Mouse (Mus musculus) midbrain, embryonic 14.5 days (tissue): Measurements from ENCODE around the gene Dync1i2. TPM values are rescaled to one million over a fixed set of nuclear protein-coding genes. Genes with fewer than 3 reads are reported as not detected.
A peak's percentile ranks its signal among the peaks of the same experiment; 100 is the strongest.

Source experiments
- ATAC-seq: fragments of 200-750 bp; cut with Nextera tagmentation; 2 replicates; pipeline ENCODE4 v1.8.0; 2017; ENCODE audit warnings: moderate number of reproducible peaks, moderate library complexity; ENCODE audit not compliant: low FRiP score, low TSS enrichment
- DNase-seq: peaks from one replicate; pipeline ENCODE4 v3.0.0-alpha.2; 2015
- H3K27ac ChIP-seq: fragments of 300-500 bp; sonication (generic); replicated peaks from 2 replicates; pipeline ENCODE4 v1.5.1; 2014; ENCODE audit warnings: mild to moderate bottlenecking, low read depth, low read length, moderate library complexity
- H3K27me3 ChIP-seq: fragments of 300-500 bp; sonication (generic); 2 replicates; pipeline ENCODE4 v1.6.1; 2014; ENCODE audit warnings: low read length, control low read depth, mixed read lengths; ENCODE audit not compliant: control insufficient read depth, insufficient read depth
- H3K36me3 ChIP-seq: fragments of 300-500 bp; sonication (generic); 2 replicates; pipeline ENCODE4 v1.6.1; 2014; ENCODE audit warnings: low read length, control low read depth; ENCODE audit not compliant: control insufficient read depth, insufficient read depth
- H3K4me1 ChIP-seq: fragments of 300-500 bp; sonication (generic); 2 replicates; pipeline ENCODE4 v1.6.1; 2014; ENCODE audit warnings: mild to moderate bottlenecking, antibody characterized with exemption, low read length, control low read depth; ENCODE audit not compliant: control insufficient read depth, insufficient read depth
- H3K4me2 ChIP-seq: fragments of 300-500 bp; sonication (generic); 2 replicates; pipeline ENCODE4 v1.6.1; 2014; ENCODE audit warnings: mild to moderate bottlenecking, low read length, moderate library complexity
- H3K4me3 ChIP-seq: fragments of 300-500 bp; sonication (generic); replicated peaks from 2 replicates; pipeline ENCODE4 v1.5.1; 2014; ENCODE audit warnings: low read depth, low read length
- H3K9ac ChIP-seq: fragments of 300-500 bp; sonication (generic); replicated peaks from 2 replicates; pipeline ENCODE4 v1.6.1; 2014; ENCODE audit warnings: mild to moderate bottlenecking, low read length, moderate library complexity
- H3K9me3 ChIP-seq: fragments of 300-500 bp; sonication (generic); 2 replicates; pipeline ENCODE4 v1.6.1; 2016; ENCODE audit warnings: low read length, control low read depth, mixed read lengths; ENCODE audit not compliant: control insufficient read depth
- WGBS: fragments of 180-500 bp; shearing (Covaris S2); extraction: QIAGEN DNeasy Blood & Tissue Kit; methylation state at CpG from one replicate; pipeline ENCODE4 v1.1.7; 2014; 5-methylcytosine and 5-hydroxymethylcytosine counted together
- polyA plus RNA-seq: library from polyadenylated mRNA; unstranded; fragments of >200 nt; fragmentation: Nextera tagmentation; extraction: Ambion mirVana; gene quantifications from 2 replicates; pipeline ENCODE4 v1.2.1, GENCODE M21; 2014

Gene Dync1i2
- polyA plus RNA-seq, 1 experiment from 2014 or later: 231 TPM

- ATAC-seq: no peak
- Histone ChIP-seq H3K36me3 (peaks cover 20% of the 10 kb centered on the region; the same call in 1 of the 2 replicates), H3K4me1 (peaks cover 8% of the 10 kb centered on the region; the same call in 1 of the 2 replicates), H3K27ac (peak overlapping the region; percentile 72), H3K9ac (0 out of 2 replicates have a peak overlapping the region, but pooled peaks have one; percentile 16), H3K9me3 (no peaks in the 10 kb centered on the region), H3K27me3 (no peaks in the 10 kb centered on the region), H3K4me3 (no peak overlapping the region), H3K4me2 (peak overlapping the region; percentile 24)
- 14% methylated on average over 7 of the region's 7 CpGs for WGBS
- peak; percentile 69 for DNase-seq
Measured at GRCm38 (mm10) chr2:71294489-71294888, 83.0 kb downstream of the Dync1i2 start.

DNA sequence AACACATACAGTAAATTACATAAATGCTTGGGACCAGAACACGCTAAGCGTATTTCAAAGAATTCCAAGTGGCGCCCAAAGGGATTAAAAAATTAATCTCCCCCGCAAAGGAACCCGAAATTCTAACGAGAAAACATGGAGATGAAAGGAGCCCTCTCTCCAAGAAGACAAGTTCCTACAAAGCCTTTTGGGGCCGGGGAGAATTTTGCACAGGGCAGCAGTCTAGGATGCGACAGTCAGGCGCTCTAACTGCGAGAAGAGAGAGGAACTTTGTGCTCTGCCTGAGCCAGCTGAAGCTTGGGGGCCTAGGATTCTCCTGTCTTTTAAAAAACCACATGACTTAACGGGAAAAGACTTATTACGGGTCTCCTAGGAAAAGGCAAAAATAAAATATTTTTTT lies 84.3 kb downstream of the Dync1i2 start:
- H3K4me3 ChIP-seq: no peak overlapping the region
- H3K27me3 ChIP-seq: no peaks in the 10 kb centered on the region
- peak; percentile 27 for DNase-seq
- 56% methylated on average over 12 of the region's 12 CpGs for WGBS
- H3K4me1 ChIP-seq: no peaks in the 10 kb centered on the region
- H3K4me2 ChIP-seq: no peak overlapping the region
- ATAC-seq: no peak
- H3K9ac ChIP-seq: no peak overlapping the region
- peaks cover 19% of the 10 kb centered on the region; the same call in 1 of the 2 replicates for H3K36me3 ChIP-seq
- no peaks in the 10 kb centered on the region for H3K9me3 ChIP-seq
- no peak overlapping the region for H3K27ac ChIP-seq

- WGBS: 64% methylated on average over 1 of the region's 1 CpGs
- DNase-seq (no peak), ATAC-seq (no peak)
- no peaks in the 10 kb centered on the region for H3K4me1 ChIP-seq
- H3K4me2 ChIP-seq: no peak overlapping the region
- H3K9me3 ChIP-seq: no peaks in the 10 kb centered on the region
- H3K4me3 ChIP-seq: no peak overlapping the region
- no peak overlapping the region for H3K27ac ChIP-seq
- peaks cover 19% of the 10 kb centered on the region; the same call in 1 of the 2 replicates for H3K36me3 ChIP-seq
- no peaks in the 10 kb centered on the region for H3K27me3 ChIP-seq
- no peak overlapping the region for H3K9ac ChIP-seq
Measured at GRCm38 (mm10) chr2:71297501-71297900, 86.0 kb downstream of the Dync1i2 start.

GRCm38 (mm10) chr2:71298729-71299128 lies 87.2 kb downstream of the Dync1i2 start:
- DNase-seq: no peak
- H3K9me3 ChIP-seq: no peaks in the 10 kb centered on the region
- no peak overlapping the region for H3K27ac ChIP-seq
- peaks cover 19% of the 10 kb centered on the region; the same call in 1 of the 2 replicates for H3K36me3 ChIP-seq
- H3K4me3 ChIP-seq: no peak overlapping the region
- no peak overlapping the region for H3K4me2 ChIP-seq
- WGBS: 88% methylated on average over 1 of the region's 1 CpGs
- no peaks in the 10 kb centered on the region for H3K4me1 ChIP-seq
- H3K27me3 ChIP-seq: no peaks in the 10 kb centered on the region
- no peak for ATAC-seq
- no peak overlapping the region for H3K9ac ChIP-seq

DNA sequence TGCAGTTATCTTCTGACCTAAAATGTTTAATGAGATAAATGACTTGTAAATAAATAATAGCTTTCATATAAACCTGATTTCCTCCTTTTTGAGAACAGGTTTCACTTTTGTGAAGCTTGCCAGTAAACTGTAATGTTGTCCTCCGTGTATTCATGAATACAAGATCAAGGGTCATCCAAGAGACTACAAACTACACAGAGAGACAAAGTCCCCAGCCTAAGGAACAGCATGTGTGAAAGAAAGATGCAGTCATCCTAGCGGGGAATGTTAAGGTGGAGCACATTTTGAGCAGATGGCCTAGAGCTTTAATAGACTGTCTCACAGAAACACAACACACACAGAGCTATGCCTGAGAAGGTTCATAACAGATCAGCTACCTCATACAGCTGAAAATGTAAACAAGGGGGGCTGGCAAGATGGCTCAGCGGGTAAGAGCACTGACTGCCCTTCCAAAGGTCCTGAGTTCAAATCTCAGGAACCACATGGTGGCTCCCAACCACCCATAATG lies 90.7 kb downstream of the Dync1i2 start:
- no peaks in the 10 kb centered on the region for H3K4me1 ChIP-seq
- no peak overlapping the region for H3K9ac ChIP-seq
- WGBS: 73% methylated on average over 3 of the region's 3 CpGs
- H3K36me3 ChIP-seq: peaks cover 11% of the 10 kb centered on the region
- no peaks in the 10 kb centered on the region for H3K27me3 ChIP-seq
- no peaks in the 10 kb centered on the region for H3K9me3 ChIP-seq
- no peak overlapping the region for H3K4me2 ChIP-seq
- no peak overlapping the region for H3K4me3 ChIP-seq
- no peak overlapping the region for H3K27ac ChIP-seq
- ATAC-seq (no peak), DNase-seq (no peak)

GRCm38 (mm10) chr2:71303221-71303620 lies 91.7 kb downstream of the Dync1i2 start:
- no peak overlapping the region for H3K27ac ChIP-seq
- H3K36me3 ChIP-seq: peaks cover 9% of the 10 kb centered on the region; the same call in 1 of the 2 replicates
- H3K27me3 ChIP-seq: no peaks in the 10 kb centered on the region
- H3K4me3 ChIP-seq: no peak overlapping the region
- no peak overlapping the region for H3K9ac ChIP-seq
- ATAC-seq: no peak
- H3K4me2 ChIP-seq: no peak overlapping the region
- peak; percentile 41 for DNase-seq
- no peaks in the 10 kb centered on the region for H3K9me3 ChIP-seq
- no peaks in the 10 kb centered on the region for H3K4me1 ChIP-seq

GRCm38 (mm10) chr2:71304821-71305220 lies 93.3 kb downstream of the Dync1i2 start:
- no peak overlapping the region for H3K9ac ChIP-seq
- H3K27ac ChIP-seq: no peak overlapping the region
- H3K27me3 ChIP-seq: no peaks in the 10 kb centered on the region
- H3K4me3 ChIP-seq: no peak overlapping the region
- peak; percentile 26 for DNase-seq
- ATAC-seq: no peak
- WGBS: 49% methylated on average over 3 of the region's 3 CpGs
- no peaks in the 10 kb centered on the region for H3K4me1 ChIP-seq
- no peak overlapping the region for H3K4me2 ChIP-seq
- H3K9me3 ChIP-seq: no peaks in the 10 kb centered on the region
- H3K36me3 ChIP-seq: peaks cover 14% of the 10 kb centered on the region; the same call in 1 of the 2 replicates

DNA sequence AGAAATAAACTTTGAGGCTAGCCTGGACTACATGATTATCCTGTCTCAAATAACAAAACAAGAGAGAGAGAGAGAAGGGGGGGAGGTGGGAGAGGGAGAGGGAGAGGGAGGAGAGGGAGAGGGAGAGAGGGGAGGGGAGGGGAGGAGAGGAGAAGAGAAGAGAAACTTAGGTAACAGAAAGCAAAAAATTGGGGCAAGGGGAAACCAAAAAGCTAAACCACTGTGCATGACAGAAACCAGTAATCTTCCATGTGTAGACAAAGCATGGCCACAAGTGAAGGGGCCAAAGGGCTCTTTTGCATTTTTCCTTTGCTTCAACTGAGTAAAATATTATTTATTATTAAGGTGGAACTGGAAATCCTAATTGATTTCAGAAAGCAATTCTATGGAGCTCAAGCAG lies 94.9 kb downstream of the Dync1i2 start:
- Histone ChIP-seq H3K9ac (no peak overlapping the region), H3K27ac (no peak overlapping the region), H3K36me3 (peaks cover 29% of the 10 kb centered on the region), H3K27me3 (no peaks in the 10 kb centered on the region), H3K9me3 (no peaks in the 10 kb centered on the region), H3K4me2 (no peak overlapping the region), H3K4me3 (no peak overlapping the region), H3K4me1 (no peaks in the 10 kb centered on the region)
- DNase-seq (no peak), ATAC-seq (no peak)

DNA sequence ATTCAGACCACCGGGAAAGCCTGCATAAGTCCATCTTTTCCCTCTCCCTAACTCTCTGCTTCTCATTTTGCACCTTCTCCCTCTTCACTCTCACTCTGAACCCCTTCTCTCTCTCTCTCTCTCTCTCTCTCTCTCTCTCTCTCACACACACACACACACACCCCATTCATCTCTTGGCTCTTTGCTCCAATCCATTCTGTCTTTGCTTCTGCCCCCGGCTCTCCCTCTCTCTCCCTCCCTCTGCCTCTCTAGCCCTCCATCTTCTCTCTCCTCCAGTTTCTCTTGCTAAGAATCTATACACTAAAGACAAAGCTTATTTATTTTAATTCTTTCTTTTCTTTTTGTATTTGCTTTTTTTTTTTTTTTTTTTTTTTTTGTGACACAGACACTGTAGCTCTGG lies 98.2 kb downstream of the Dync1i2 start:
- no peak overlapping the region for H3K27ac ChIP-seq

More for the DNA sequence above, 98.2 kb downstream of the Dync1i2 start:
- Histone ChIP-seq H3K4me3 (no peak overlapping the region), H3K4me2 (no peak overlapping the region), H3K9ac (no peak overlapping the region), H3K9me3 (no peaks in the 10 kb centered on the region), H3K4me1 (no peaks in the 10 kb centered on the region), H3K36me3 (peaks cover 52% of the 10 kb centered on the region), H3K27me3 (no peaks in the 10 kb centered on the region)
- ATAC-seq (no peak), DNase-seq (no peak)
- WGBS: 48% methylated on average over 2 of the region's 2 CpGs
